Mouse (Mus musculus) activated CD4-positive, CD25-positive, alpha-beta regulatory T cell, adult 4 months (primary cell): ENCODE results near the gene Dlg2. TPM values are rescaled to one million over a fixed set of nuclear protein-coding genes. Genes with fewer than 3 reads are reported as not detected.

Experiments
- ATAC-seq: one replicate; pipeline ENCODE4 v1.8.0; 2017
- polyA plus RNA-seq, 2 experiments: library from polyadenylated mRNA; unstranded; fragments of 100-300 nt; shearing (Covaris generic); gene quantifications; one replicate each; pipeline ENCODE4 v1.2.1; 2017

The Dlg2 gene
- polyA plus RNA-seq, 2 experiments from 2014 or later: 1.5 TPM; not detected in 1

GRCm38 (mm10) chr7:92105477-92105876 lies 1629.0 kb downstream of the Dlg2 start:
- ATAC-seq: no peak

DNA sequence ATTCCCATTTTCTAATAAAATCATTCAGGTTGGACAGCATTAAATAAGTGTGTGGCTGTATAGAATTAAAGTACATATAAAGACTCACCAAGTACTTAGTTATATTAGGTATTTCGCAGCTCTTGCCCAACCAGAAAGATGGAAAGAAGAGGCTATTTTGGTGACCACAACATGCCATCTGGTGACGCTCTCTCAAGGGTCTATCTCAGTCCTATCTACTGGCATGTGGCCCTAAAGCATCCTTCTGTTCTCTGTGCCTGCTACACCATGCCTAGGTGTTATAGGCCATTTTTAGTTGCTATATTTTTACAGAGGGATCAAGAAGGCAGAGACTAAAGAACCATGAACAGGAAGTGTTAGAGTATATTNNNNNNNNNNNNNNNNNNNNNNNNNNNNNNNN lies 1629.5 kb downstream of the Dlg2 start:
- no peak for ATAC-seq

- ATAC-seq: no peak
These were observed 1636.6 kb downstream of the Dlg2 start for GRCm38 (mm10) chr7:92113065-92113464.

DNA sequence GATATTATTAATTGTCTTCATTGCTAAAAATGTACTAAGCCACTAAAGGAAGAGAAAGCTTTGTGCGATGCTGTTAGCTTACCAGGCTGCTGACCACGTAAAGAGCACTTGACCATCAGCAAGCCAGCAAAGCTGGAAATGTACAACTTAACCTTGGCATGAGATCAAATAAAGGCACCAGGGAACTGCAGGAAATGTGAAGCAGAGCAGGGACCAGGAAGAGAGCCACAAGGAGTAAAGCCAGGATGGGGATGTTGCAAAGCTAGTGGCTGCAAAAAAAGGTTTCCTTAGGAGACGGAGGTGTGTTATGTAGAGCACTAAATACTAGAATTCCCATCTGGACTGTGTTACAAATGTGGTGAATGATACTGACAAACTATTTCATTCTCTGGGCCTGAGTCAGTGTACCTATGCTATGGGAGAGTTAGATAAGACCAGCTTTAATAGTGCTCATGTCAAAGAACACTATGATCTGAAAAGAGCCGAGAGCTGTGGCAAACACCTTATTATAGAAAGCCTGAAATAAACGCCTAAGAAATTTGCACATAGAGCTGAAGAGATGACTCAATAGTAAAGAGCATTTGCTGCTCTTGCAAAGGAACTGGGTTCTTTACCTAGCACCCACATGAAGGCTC lies 1638.9 kb downstream of the Dlg2 start:
- no peak for ATAC-seq

- ATAC-seq: no peak
These were observed 1646.8 kb downstream of the Dlg2 start for GRCm38 (mm10) chr7:92123276-92123675.

GRCm38 (mm10) chr7:92125886-92126285 lies 1649.4 kb downstream of the Dlg2 start:
- ATAC-seq: no peak

DNA sequence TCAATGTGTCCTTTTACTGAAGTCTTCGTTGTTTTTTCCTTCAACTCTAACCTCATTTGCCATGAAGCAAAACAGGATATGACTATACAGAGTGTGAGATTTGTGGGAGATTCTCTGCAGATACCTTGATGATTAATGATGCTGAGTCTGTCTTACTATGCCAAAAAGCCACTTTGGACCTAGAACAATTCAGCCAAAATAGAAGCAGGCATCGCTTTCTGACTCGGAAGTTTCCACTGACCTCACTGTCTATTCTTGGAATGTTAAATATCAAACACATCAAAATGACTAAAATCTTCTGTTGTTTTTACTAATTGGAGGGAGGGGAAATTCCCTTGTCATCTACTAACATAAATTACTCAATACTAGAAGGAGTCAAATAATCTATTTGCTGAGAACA lies 1657.8 kb downstream of the Dlg2 start:
- peak; percentile 79 for ATAC-seq

DNA sequence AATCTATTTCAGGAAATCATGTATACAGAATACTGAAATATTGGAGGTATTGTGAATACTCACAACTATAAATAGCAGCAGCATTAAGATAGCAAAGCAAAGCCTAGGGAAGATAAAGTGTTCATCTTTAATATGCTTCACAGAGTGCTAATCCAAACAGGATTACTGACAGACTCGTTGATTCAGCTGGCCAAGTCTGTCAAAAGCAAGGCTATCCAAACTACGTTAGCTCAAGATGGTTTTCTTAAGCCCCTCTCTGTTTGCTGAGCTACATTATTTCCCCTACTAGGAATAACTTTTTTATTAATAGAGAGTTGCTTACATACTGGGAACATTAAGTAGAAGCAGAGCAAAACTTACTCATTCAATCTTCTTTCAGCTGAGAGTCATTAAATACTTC lies 1659.2 kb downstream of the Dlg2 start:
- no peak for ATAC-seq

DNA sequence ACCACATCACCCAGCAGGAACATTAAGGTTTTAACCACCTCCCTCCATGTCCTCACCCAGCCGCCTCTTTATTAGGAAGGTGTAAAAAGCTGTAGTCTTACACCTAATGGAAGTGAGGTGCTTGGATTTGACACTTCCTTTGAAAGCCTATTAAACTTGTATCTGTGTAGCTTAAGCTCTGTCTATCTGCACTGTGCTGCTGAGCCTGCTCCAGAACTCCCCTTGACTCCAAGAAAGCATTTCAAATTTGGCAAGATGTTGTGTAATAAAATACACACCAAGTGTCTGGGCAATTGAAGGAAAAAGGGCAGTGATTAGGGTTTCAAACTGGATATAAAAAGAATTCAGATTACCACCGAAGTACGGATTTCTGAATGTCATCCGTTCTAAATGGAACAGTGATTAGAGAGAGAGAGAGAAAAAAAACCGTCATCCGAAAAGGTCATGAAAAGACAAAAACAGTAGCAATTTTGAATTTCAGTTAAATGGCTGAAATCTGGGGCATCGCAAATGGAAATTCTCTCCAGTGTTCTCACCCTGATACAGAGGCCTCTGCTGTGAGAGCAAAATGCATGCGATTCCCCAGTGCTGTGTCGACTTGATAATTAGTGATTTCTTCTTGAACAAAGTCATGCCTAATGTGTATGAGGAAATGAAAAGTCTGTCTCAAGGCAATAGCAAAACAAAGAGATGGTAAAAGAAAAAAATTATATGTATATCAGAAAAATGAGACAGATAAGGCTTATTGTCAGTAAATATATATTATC lies 1663.8 kb downstream of the Dlg2 start:
- ATAC-seq: no peak

DNA sequence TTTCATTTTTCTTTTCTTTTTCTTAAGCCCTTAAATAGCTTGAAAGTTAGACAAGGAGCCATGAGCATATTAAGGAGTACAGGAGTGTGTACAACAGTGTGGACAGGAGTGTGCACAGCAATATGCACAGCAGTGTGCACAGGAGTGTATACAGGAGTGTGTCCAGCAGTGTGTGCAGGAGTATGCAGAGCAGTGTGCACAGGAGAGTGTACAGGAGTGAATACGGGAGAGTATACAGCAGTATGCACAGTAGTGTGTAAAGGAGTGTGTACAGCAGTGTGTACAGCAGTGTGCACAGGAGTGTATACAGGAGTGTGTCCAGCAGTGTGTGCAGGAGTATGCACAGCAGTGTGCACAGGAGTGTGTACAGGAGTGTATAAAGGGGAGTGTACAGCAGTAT lies 1671.0 kb downstream of the Dlg2 start:
- ATAC-seq: no peak

DNA sequence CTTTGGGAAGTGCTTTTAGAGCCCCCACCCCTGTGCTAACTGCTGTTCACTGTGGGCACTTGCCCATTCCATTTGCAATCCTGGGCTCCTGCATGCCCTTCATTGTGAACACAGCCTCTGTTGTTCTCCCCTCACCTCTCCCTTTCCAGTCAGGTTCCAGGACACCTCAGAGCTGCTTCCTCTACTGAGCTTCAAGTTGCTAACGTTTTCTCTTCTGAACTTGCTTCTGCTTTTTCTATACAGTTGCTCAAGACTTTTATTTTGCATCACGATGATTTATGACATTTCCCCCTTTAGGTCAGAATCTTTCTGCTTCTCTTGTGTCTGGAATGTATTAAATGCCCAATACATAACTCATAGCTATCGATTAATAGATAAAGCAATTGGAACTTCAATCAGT lies 1674.3 kb downstream of the Dlg2 start:
- no peak for ATAC-seq

DNA sequence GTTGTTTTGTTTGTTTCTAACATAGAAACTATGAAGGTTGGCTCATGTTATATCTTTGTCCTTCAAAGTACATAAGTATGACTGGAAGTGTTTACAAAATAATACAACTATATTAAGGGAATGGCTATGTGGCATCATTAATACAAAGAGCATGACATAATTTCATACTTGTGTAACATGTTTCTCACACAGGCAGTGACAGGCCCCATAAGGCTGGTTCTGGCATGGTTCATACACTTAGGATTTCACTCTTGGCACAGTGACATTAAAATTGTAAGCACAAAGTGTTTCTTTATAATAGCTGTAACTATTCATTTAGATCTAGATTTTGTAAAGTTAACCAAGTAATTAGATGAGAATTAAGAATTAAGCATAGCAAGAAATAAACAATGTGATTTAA lies 1678.1 kb downstream of the Dlg2 start:
- no peak for ATAC-seq

GRCm38 (mm10) chr7:92163150-92163549 lies 1686.7 kb downstream of the Dlg2 start:
- ATAC-seq: no peak

GRCm38 (mm10) chr7:92164316-92164715 lies 1687.8 kb downstream of the Dlg2 start:
- no peak for ATAC-seq

DNA sequence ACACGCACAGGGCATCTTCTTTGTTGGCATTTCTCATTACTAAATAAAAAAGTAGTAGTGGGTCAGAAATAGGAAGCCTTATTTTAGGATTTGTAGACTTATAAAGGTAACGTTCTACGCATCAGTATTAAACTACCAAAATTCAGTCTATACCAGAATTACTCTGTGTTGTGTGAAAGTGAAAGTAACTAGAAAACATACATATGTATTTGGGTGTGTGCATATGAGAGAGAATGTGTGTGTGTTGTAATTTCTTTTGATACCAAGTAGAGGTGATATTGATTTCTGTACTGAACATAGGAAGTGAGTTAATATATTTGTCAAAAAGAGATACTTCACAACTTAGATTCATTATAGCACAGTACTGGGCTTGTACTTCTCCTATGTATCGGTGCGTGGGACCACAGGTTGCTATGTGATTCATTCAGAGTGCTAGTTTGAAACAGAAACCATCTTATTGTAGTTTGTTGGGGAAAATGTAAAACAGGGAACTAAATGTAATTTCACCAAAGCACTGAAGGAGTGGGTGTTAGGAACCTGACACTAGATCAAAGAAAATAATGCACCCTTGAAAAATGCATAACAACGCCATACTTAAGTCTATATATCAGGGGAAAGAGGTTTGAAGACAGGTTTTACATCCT lies 1688.5 kb downstream of the Dlg2 start:
- ATAC-seq: peak; percentile 43

DNA sequence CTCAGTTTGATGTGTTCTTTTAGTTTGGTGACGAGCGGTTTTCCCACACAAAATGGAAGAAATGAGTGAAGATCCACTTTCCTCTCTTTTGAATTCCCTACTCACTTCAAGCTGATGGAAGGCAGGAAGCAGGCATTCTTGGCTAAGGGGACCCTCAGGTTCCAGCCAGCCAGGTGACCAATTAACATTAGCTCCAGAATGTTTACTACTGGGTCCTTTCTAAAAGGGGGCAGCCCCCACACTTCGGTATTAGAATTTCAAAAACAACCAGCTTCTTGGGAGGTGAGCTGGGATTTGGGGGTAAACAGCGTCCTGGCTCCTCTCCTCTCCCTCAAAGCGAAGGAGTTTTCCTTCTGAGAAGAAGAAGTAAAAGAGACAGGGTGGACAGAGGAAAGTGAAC lies 1703.6 kb downstream of the Dlg2 start:
- ATAC-seq: no peak

GRCm38 (mm10) chr7:92180591-92181587 lies 1704.4 kb downstream of the Dlg2 start:
- no peak for ATAC-seq

- peak; percentile 36 for ATAC-seq
These were observed 1705.6 kb downstream of the Dlg2 start for GRCm38 (mm10) chr7:92181959-92182612.

GRCm38 (mm10) chr7:92184371-92185059 lies 1708.0 kb downstream of the Dlg2 start:
- ATAC-seq: no peak

- no peak for ATAC-seq
These were observed 1709.9 kb downstream of the Dlg2 start for GRCm38 (mm10) chr7:92186341-92186740.

- ATAC-seq: no peak
These were observed 1712.7 kb downstream of the Dlg2 start for GRCm38 (mm10) chr7:92189149-92189548.
